Mouse (Mus musculus): ENCODE results near the gene 6820408C15Rik. TPM values are rescaled to one million over a fixed set of nuclear protein-coding genes. Genes with fewer than 3 reads are reported as not detected.

Gene 6820408C15Rik
- polyA plus RNA-seq (2012; ENCODE audit: low replicate concordance), result 0.20 TPM in 1 of 2 replicates, not detected in the other

GRCm38 (mm10) chr2:152415287-152415686 is at the start of gene 6820408C15Rik:
TSS of gene 6820408C15Rik (plus strand) at chr2:152415587.

GRCm38 (mm10) chr2:152376345-152376741 is 39.0 kb upstream of the 6820408C15Rik start, which contains the start of gene Nrsn2:
TSS of gene Nrsn2 (minus strand) at chr2:152376638.

GRCm38 (mm10) chr2:152397680-152398435 is 17.5 kb upstream of the 6820408C15Rik start, which contains the start of gene Sox12:
TSS of gene Sox12 (minus strand) at chr2:152398063.

GRCm38 (mm10) chr2:152414591-152415165 is 709 bp upstream of the 6820408C15Rik start, which contains the start of gene Zcchc3:
TSS of gene Zcchc3 (minus strand) at chr2:152415027.

GRCm38 (mm10) chr2:152464570-152465150 is 49.3 kb downstream of the 6820408C15Rik start, which contains the start of gene Defb23:
TSS of gene Defb23 (minus strand) at chr2:152464620.

GRCm38 (mm10) chr2:152476763-152477162 is 61.4 kb downstream of the 6820408C15Rik start, which contains the start of gene Defb20:
TSS of gene Defb20 (plus strand) at chr2:152477063.

GRCm38 (mm10) chr2:152490038-152490437 is 74.7 kb downstream of the 6820408C15Rik start, which contains the start of gene Defb22:
TSS of gene Defb22 (minus strand) at chr2:152490138.

Other genes with a start within 250 kb of the 6820408C15Rik start
- 6.0 and 28.5 TPM in 2 replicates for gene Csnk2a1, start 188.7 kb upstream of the 6820408C15Rik start, polyA plus RNA-seq (2012; ENCODE audit: low replicate concordance)
- gene Tbc1d20, start 121.8 kb upstream of the 6820408C15Rik start, polyA plus RNA-seq (2012; ENCODE audit: low replicate concordance), result 11.0 and 17.6 TPM in 2 replicates
- 305 and 315 TPM in 2 replicates for gene Rbck1, start 82.9 kb upstream of the 6820408C15Rik start, polyA plus RNA-seq (2012; ENCODE audit: low replicate concordance)
- 52.4 and 88.1 TPM in 2 replicates for gene Trib3, start 71.6 kb upstream of the 6820408C15Rik start, polyA plus RNA-seq (2012; ENCODE audit: low replicate concordance)
- gene Nrsn2, start 38.9 kb upstream of the 6820408C15Rik start, polyA plus RNA-seq (2012; ENCODE audit: low replicate concordance), result not detected in 2 replicates
- 83.5 and 117 TPM in 2 replicates for gene Sox12, start 17.5 kb upstream of the 6820408C15Rik start, polyA plus RNA-seq (2012; ENCODE audit: low replicate concordance)
- gene Zcchc3, start 560 bp upstream of the 6820408C15Rik start, polyA plus RNA-seq (2012; ENCODE audit: low replicate concordance), result 11.5 and 15.2 TPM in 2 replicates
- gene Defb23, start 49.0 kb downstream of the 6820408C15Rik start, polyA plus RNA-seq (2012; ENCODE audit: low replicate concordance), result not detected in 2 replicates
- not detected in 2 replicates for gene Defb20, start 61.5 kb downstream of the 6820408C15Rik start, polyA plus RNA-seq (2012; ENCODE audit: low replicate concordance)
- gene Defb22, start 74.6 kb downstream of the 6820408C15Rik start, polyA plus RNA-seq (2012; ENCODE audit: low replicate concordance), result not detected in 2 replicates
- gene Defb26, start 96.1 kb downstream of the 6820408C15Rik start, polyA plus RNA-seq (2012; ENCODE audit: low replicate concordance), result not detected in 2 replicates
- not detected in 2 replicates for gene Defb28, start 102.7 kb downstream of the 6820408C15Rik start, polyA plus RNA-seq (2012; ENCODE audit: low replicate concordance)
- gene Defb29, start 124.5 kb downstream of the 6820408C15Rik start, polyA plus RNA-seq (2012; ENCODE audit: low replicate concordance), result not detected in 2 replicates
- not detected in 2 replicates for gene Gm17416, start 153.8 kb downstream of the 6820408C15Rik start, polyA plus RNA-seq (2012; ENCODE audit: low replicate concordance)
- gene Defb21, start 157.2 kb downstream of the 6820408C15Rik start, polyA plus RNA-seq (2012; ENCODE audit: low replicate concordance), result not detected in 2 replicates
- gene Defb19, start 164.7 kb downstream of the 6820408C15Rik start, polyA plus RNA-seq (2012; ENCODE audit: low replicate concordance), result not detected in 2 replicates
- not detected in 2 replicates for gene Defb45, start 183.8 kb downstream of the 6820408C15Rik start, polyA plus RNA-seq (2012; ENCODE audit: low replicate concordance)
- gene Defb36, start 188.7 kb downstream of the 6820408C15Rik start, polyA plus RNA-seq (2012; ENCODE audit: low replicate concordance), result not detected in 2 replicates
- gene Defb25, start 207.5 kb downstream of the 6820408C15Rik start, polyA plus RNA-seq (2012; ENCODE audit: low replicate concordance), result not detected in 2 replicates
- gene Rem1, start 211.4 kb downstream of the 6820408C15Rik start, polyA plus RNA-seq (2012; ENCODE audit: low replicate concordance), result 0.80 and 2.1 TPM in 2 replicates

Measured in leukemia stem cell, adult 10-12 weeks (primary cell).